Comparison of ENCODE assay signal across 25 mouse cellular contexts in the genomic region with DNA sequence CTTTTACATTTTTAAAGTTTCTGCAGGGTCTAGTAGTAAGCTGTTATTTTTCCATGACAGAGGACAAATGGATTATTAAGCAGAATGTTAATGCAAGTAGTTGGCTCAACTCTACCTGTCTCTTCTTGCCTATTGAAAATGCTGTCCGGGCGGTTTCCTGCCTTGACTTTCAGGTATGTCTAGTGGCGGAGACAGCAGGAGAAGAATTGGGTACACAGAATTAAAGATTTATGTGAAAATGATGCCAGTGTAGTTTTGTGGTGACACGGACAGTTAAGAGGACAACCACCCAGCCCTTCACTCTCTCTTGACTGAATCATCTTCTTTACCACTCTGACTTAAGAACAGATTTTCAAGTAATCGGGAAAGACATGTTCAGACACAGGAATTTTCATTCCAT.
DNase-seq lines count a peak whose midpoint lies in the region; ATAC-seq lines count a peak whose summit lies in the region.
"Had no signal": no experiment of that assay in that cellular context is flagged by ENCODE, and none has a peak within 500 bp of the region (broad histone marks: within the 10 kb centered on the region; RNA-seq: fewer than 3 reads in every experiment).

No protein-coding gene starts in this region.

- no peaks in the 10 kb centered on the region for H3K9me3 ChIP-seq in embryonic facial prominence, embryonic 14.5 days (ENCODE audit: control insufficient read depth, low read length)
- no peaks in the 10 kb centered on the region for H3K9me3 ChIP-seq in hindbrain, embryonic 13.5 days
- H3K9me3 ChIP-seq: embryonic facial prominence, embryonic 12.5 days; forebrain, embryonic 10.5 days; forebrain, embryonic 13.5 days; hindbrain, embryonic 12.5 days had no signal

- H3K4me2 ChIP-seq in embryonic facial prominence, embryonic 14.5 days (ENCODE audit: low read depth, low read length), result no peak overlapping the region
- no peak overlapping the region for H3K4me2 ChIP-seq in hindbrain, embryonic 13.5 days
- H3K4me2 ChIP-seq: embryonic facial prominence, embryonic 12.5 days; forebrain, embryonic 13.5 days; heart, embryonic 11.5 days; hindbrain, embryonic 12.5 days had no signal

- H3K4me3 ChIP-seq in embryonic facial prominence, embryonic 14.5 days (ENCODE audit: low read depth, low read length), result no peak overlapping the region
- H3K4me3 ChIP-seq in hindbrain, embryonic 13.5 days, result no peak overlapping the region
- H3K4me3 ChIP-seq: embryonic facial prominence, embryonic 12.5 days; forebrain, embryonic 10.5 days; forebrain, embryonic 13.5 days; gastrocnemius, adult 2 months; hindbrain, embryonic 12.5 days had no signal

- DNase-seq in urinary bladder, adult 18-20 months (ENCODE audit: low spot score in 2 of 2), result peak; percentile 28 to 66
- no peak for DNase-seq in urinary bladder, postnatal 10 days (ENCODE audit: low spot score)
- peak; percentile 58 for DNase-seq in embryonic facial prominence, embryonic 14.5 days (ENCODE audit: low spot score)
- DNase-seq in forelimb bud, embryonic 11.5 days (ENCODE audit: low read depth, low spot score), result peak; percentile 6
- DNase-seq in adrenal gland, adult (ENCODE audit: inconsistent age in 2 of 2, low spot score in 1 of 2), result no peak
- DNase-seq: adrenal gland, adult 8-10 months; adrenal gland, postnatal 25 days; cerebellum, adult 11-12 months; cerebellum, adult 8-10 months; cerebellum, postnatal 10 days; cerebellum, postnatal 36 days; embryo, embryonic 11 days; gastrocnemius, adult 2 months; gastrocnemius, postnatal 14 days; heart, adult 11 months had no signal

- no peaks in the 10 kb centered on the region for H3K36me3 ChIP-seq in embryonic facial prominence, embryonic 14.5 days (ENCODE audit: control insufficient read depth, insufficient read depth, low read length)
- no peaks in the 10 kb centered on the region for H3K36me3 ChIP-seq in hindbrain, embryonic 13.5 days
- H3K36me3 ChIP-seq: embryonic facial prominence, embryonic 12.5 days; forebrain, embryonic 10.5 days; hindbrain, embryonic 12.5 days had no signal

- ATAC-seq in embryonic facial prominence, embryonic 14.5 days (ENCODE audit: low read depth), result peak; percentile 53; the same call in 1 of the 2 replicates
- ATAC-seq in hindbrain, embryonic 13.5 days (ENCODE audit: low FRiP score), result no peak
- ATAC-seq: CD4-positive, CD25-positive, alpha-beta regulatory T cell, adult 4 months; forebrain, embryonic 13.5 days; forebrain, embryonic 16.5 days; hindbrain, postnatal 0 days; inflammation-experienced regulatory T-cells, adult 6 months had no signal

- no peaks in the 10 kb centered on the region for H3K4me1 ChIP-seq in embryonic facial prominence, embryonic 14.5 days (ENCODE audit: control insufficient read depth, insufficient read depth, low read length)
- H3K4me1 ChIP-seq in hindbrain, embryonic 13.5 days (replicated peaks), result no peaks in the 10 kb centered on the region
- H3K4me1 ChIP-seq: embryonic facial prominence, embryonic 12.5 days; forebrain, embryonic 10.5 days; forebrain, embryonic 13.5 days; hindbrain, embryonic 12.5 days had no signal

- H3K27me3 ChIP-seq in embryonic facial prominence, embryonic 14.5 days (replicated peaks; ENCODE audit: control insufficient read depth, insufficient read depth, low read length), result no peaks in the 10 kb centered on the region
- no peaks in the 10 kb centered on the region for H3K27me3 ChIP-seq in hindbrain, embryonic 13.5 days
- H3K27me3 ChIP-seq: embryonic facial prominence, embryonic 12.5 days; forebrain, embryonic 13.5 days; hindbrain, embryonic 12.5 days had no signal

- 82% methylated on average over 5 of the region's 5 CpGs for WGBS in embryonic facial prominence, embryonic 14.5 days
- 95% methylated on average over 5 of the region's 5 CpGs for WGBS in hindbrain, embryonic 13.5 days

- no peak overlapping the region for H3K27ac ChIP-seq in embryonic facial prominence, embryonic 14.5 days (replicated peaks; ENCODE audit: low read depth, low read length)
- no peak overlapping the region for H3K27ac ChIP-seq in hindbrain, embryonic 13.5 days
- H3K27ac ChIP-seq: embryonic facial prominence, embryonic 12.5 days; forebrain, embryonic 10.5 days; forebrain, embryonic 13.5 days; gastrocnemius, adult 2 months; hindbrain, embryonic 12.5 days; hindbrain, postnatal 0 days had no signal

- no peak overlapping the region for H3K9ac ChIP-seq in embryonic facial prominence, embryonic 14.5 days (ENCODE audit: low read depth, low read length)
- H3K9ac ChIP-seq in hindbrain, embryonic 13.5 days, result no peak overlapping the region
- H3K9ac ChIP-seq: embryonic facial prominence, embryonic 12.5 days; forebrain, embryonic 13.5 days; hindbrain, embryonic 12.5 days had no signal

Comparison
In these comparisons a context has a peak if more than half of its experiments do, and no peak if none do; other contexts are left out.
1. DNase-seq: peak in urinary bladder, adult 18-20 months (2 of 2), embryonic facial prominence, embryonic 14.5 days (single experiment) and forelimb bud, embryonic 11.5 days (single experiment); none in urinary bladder, postnatal 10 days (single experiment) and adrenal gland, adult (0 of 2).